Mouse (Mus musculus): ENCODE measurements around the gene Tmem232. TPM values are rescaled to one million over a fixed set of nuclear protein-coding genes. Genes with fewer than 3 reads are reported as not detected.

Tmem232 gene
- polyA plus RNA-seq, 2 experiments, result 0.14 to 0.19 TPM

DNA sequence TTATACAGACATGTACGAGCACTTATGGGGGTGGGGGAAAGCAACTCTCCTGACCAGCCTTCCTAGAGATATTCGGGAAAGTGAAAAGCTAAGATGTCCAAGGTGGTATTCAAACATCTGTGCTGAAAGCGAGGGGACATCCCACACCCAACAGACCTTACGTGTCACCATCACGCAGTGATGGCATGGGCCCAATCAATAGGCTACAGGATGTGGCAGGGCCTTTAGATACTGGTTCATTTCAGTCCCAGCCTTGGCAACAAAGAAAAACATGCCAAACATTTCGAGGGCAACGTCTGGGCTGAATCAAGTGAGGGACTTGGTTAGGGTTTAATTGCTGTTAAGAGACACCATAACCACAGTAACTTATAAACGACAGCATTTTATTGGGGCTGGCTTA, 34.3 kb upstream of the Tmem232 start:
- no peak for TF ChIP-seq POLR2A (IDR thresholded peaks at IDR 0.05; ENCODE audit: borderline replicate concordance, extremely low read depth, insufficient read depth, insufficient read length)
- 61% methylated on average over 8 of the region's 8 CpGs for WGBS
- H3K9me3 ChIP-seq (ENCODE audit: control insufficient read depth, low read length), result no peaks in the 10 kb centered on the region
- no peak overlapping the region for H3K4me3 ChIP-seq (replicated peaks; ENCODE audit: low read length)
- H3K9ac ChIP-seq (ENCODE audit: low read depth, low read length, severe bottlenecking), result no peak overlapping the region
- no peak overlapping the region for H3K4me2 ChIP-seq (replicated peaks; ENCODE audit: low read depth, low read length, severe bottlenecking)
- H3K36me3 ChIP-seq (ENCODE audit: control insufficient read depth, insufficient read depth, low read length), result peaks cover 16% of the 10 kb centered on the region
- H3K4me1 ChIP-seq (ENCODE audit: control insufficient read depth, insufficient read depth, low read length), result no peaks in the 10 kb centered on the region
- ATAC-seq (ENCODE audit: low FRiP score, low read depth), result peak; percentile 31
- H3K27me3 ChIP-seq (ENCODE audit: control insufficient read depth, insufficient read depth, low read length), result no peaks in the 10 kb centered on the region
- no peak overlapping the region for H3K27ac ChIP-seq (replicated peaks; ENCODE audit: low read depth, low read length)
- no peak for DNase-seq (ENCODE audit: low spot score)

- H3K4me1 ChIP-seq (ENCODE audit: control insufficient read depth, insufficient read depth, low read length), result no peaks in the 10 kb centered on the region
- H3K27me3 ChIP-seq (ENCODE audit: control insufficient read depth, insufficient read depth, low read length), result no peaks in the 10 kb centered on the region
- H3K9ac ChIP-seq (ENCODE audit: low read depth, low read length, severe bottlenecking), result no peak overlapping the region
- H3K36me3 ChIP-seq (ENCODE audit: control insufficient read depth, insufficient read depth, low read length), result peaks cover under 1% of the 10 kb centered on the region; the same call in 1 of the 2 replicates
- H3K4me2 ChIP-seq (replicated peaks; ENCODE audit: low read depth, low read length, severe bottlenecking), result no peak overlapping the region
- no peak for TF ChIP-seq POLR2A (IDR thresholded peaks at IDR 0.05; ENCODE audit: borderline replicate concordance, extremely low read depth, insufficient read depth, insufficient read length)
- ATAC-seq (ENCODE audit: low FRiP score, low read depth), result no peak
- no peak overlapping the region for H3K27ac ChIP-seq (replicated peaks; ENCODE audit: low read depth, low read length)
- 76% methylated on average over 9 of the region's 9 CpGs for WGBS
- H3K4me3 ChIP-seq (replicated peaks; ENCODE audit: low read length), result no peak overlapping the region
- no peak for DNase-seq (ENCODE audit: low spot score)
- no peaks in the 10 kb centered on the region for H3K9me3 ChIP-seq (ENCODE audit: control insufficient read depth, low read length)
Observed at GRCm38 (mm10) chr17:65571866-65572265, 31.3 kb upstream of the Tmem232 start.

- Histone ChIP-seq H3K9ac (ENCODE audit: low read depth, low read length, severe bottlenecking) (no peak overlapping the region), H3K4me3 (replicated peaks; ENCODE audit: low read length) (no peak overlapping the region), H3K4me2 (replicated peaks; ENCODE audit: low read depth, low read length, severe bottlenecking) (no peak overlapping the region), H3K9me3 (ENCODE audit: control insufficient read depth, low read length) (no peaks in the 10 kb centered on the region), H3K27me3 (ENCODE audit: control insufficient read depth, insufficient read depth, low read length) (no peaks in the 10 kb centered on the region), H3K36me3 (ENCODE audit: control insufficient read depth, insufficient read depth, low read length) (no peaks in the 10 kb centered on the region; the same call in 1 of the 2 replicates), H3K27ac (replicated peaks; ENCODE audit: low read depth, low read length) (no peak overlapping the region), H3K4me1 (ENCODE audit: control insufficient read depth, insufficient read depth, low read length) (no peaks in the 10 kb centered on the region)
- TF ChIP-seq POLR2A (IDR thresholded peaks at IDR 0.05; ENCODE audit: borderline replicate concordance, extremely low read depth, insufficient read depth, insufficient read length), result no peak
- ATAC-seq (ENCODE audit: low FRiP score, low read depth) (no peak), DNase-seq (ENCODE audit: low spot score) (no peak)
- 90% methylated on average over 8 of the region's 8 CpGs for WGBS
Observed at GRCm38 (mm10) chr17:65571466-65571865, 30.9 kb upstream of the Tmem232 start.

GRCm38 (mm10) chr17:65564189-65564588, 23.6 kb upstream of the Tmem232 start:
- Histone ChIP-seq H3K4me2 (replicated peaks; ENCODE audit: low read depth, low read length, severe bottlenecking) (no peak overlapping the region), H3K27ac (replicated peaks; ENCODE audit: low read depth, low read length) (no peak overlapping the region), H3K9ac (ENCODE audit: low read depth, low read length, severe bottlenecking) (no peak overlapping the region), H3K36me3 (ENCODE audit: control insufficient read depth, insufficient read depth, low read length) (no peaks in the 10 kb centered on the region), H3K4me3 (replicated peaks; ENCODE audit: low read length) (no peak overlapping the region), H3K4me1 (ENCODE audit: control insufficient read depth, insufficient read depth, low read length) (0 out of 2 replicates have a peak, but pooled peaks cover 3% of the 10 kb centered on the region), H3K27me3 (ENCODE audit: control insufficient read depth, insufficient read depth, low read length) (no peaks in the 10 kb centered on the region), H3K9me3 (ENCODE audit: control insufficient read depth, low read length) (no peaks in the 10 kb centered on the region)
- 73% methylated on average over 5 of the region's 5 CpGs for WGBS
- DNase-seq (ENCODE audit: low spot score) (no peak), ATAC-seq (ENCODE audit: low FRiP score, low read depth) (no peak)
- no peak for TF ChIP-seq POLR2A (IDR thresholded peaks at IDR 0.05; ENCODE audit: borderline replicate concordance, extremely low read depth, insufficient read depth, insufficient read length)

- Histone ChIP-seq H3K36me3 (ENCODE audit: control insufficient read depth, insufficient read depth, low read length) (no peaks in the 10 kb centered on the region), H3K9me3 (ENCODE audit: control insufficient read depth, low read length) (no peaks in the 10 kb centered on the region), H3K4me1 (ENCODE audit: control insufficient read depth, insufficient read depth, low read length) (0 out of 2 replicates have a peak, but pooled peaks cover 3% of the 10 kb centered on the region), H3K27me3 (ENCODE audit: control insufficient read depth, insufficient read depth, low read length) (no peaks in the 10 kb centered on the region), H3K27ac (replicated peaks; ENCODE audit: low read depth, low read length) (no peak overlapping the region), H3K4me3 (replicated peaks; ENCODE audit: low read length) (no peak overlapping the region), H3K4me2 (replicated peaks; ENCODE audit: low read depth, low read length, severe bottlenecking) (no peak overlapping the region), H3K9ac (ENCODE audit: low read depth, low read length, severe bottlenecking) (no peak overlapping the region)
- no peak for DNase-seq (ENCODE audit: low spot score)
- no peak for TF ChIP-seq POLR2A (IDR thresholded peaks at IDR 0.05; ENCODE audit: borderline replicate concordance, extremely low read depth, insufficient read depth, insufficient read length)
- WGBS, result 57% methylated on average over 6 of the region's 6 CpGs
- ATAC-seq (ENCODE audit: low FRiP score, low read depth), result no peak
Observed at GRCm38 (mm10) chr17:65563345-65563744, 22.8 kb upstream of the Tmem232 start.

DNA sequence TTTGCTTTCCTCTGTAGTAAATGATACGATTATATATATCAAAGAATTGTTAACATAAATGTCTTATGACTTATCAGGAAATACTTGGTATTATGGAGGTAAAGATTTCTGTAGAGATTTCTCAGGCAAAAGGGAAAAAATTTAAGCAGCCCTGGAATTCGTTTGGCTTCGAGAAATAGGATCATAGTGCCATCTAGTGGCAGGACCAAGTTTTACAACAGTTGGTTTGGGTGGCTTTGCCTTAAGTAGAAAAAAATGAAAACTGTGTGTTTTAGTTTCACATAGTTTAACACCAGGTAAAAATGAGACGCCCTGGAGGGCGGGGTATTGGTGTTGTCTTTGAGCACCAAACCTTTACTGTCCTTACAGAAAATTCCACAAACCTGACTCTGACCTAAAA, 22.2 kb upstream of the Tmem232 start:
- 3% methylated on average over 5 of the region's 5 CpGs for WGBS
- no peak overlapping the region for H3K9ac ChIP-seq (ENCODE audit: low read depth, low read length, severe bottlenecking)
- no peaks in the 10 kb centered on the region for H3K36me3 ChIP-seq (ENCODE audit: control insufficient read depth, insufficient read depth, low read length)
- no peaks in the 10 kb centered on the region for H3K27me3 ChIP-seq (ENCODE audit: control insufficient read depth, insufficient read depth, low read length)
- 0 out of 2 replicates have a peak, but pooled peaks cover 3% of the 10 kb centered on the region for H3K4me1 ChIP-seq (ENCODE audit: control insufficient read depth, insufficient read depth, low read length)
- no peak overlapping the region for H3K4me3 ChIP-seq (replicated peaks; ENCODE audit: low read length)
- ATAC-seq (ENCODE audit: low FRiP score, low read depth), result no peak
- H3K9me3 ChIP-seq (ENCODE audit: control insufficient read depth, low read length), result no peaks in the 10 kb centered on the region
- no peak for TF ChIP-seq POLR2A (IDR thresholded peaks at IDR 0.05; ENCODE audit: borderline replicate concordance, extremely low read depth, insufficient read depth, insufficient read length)
- no peak overlapping the region for H3K4me2 ChIP-seq (replicated peaks; ENCODE audit: low read depth, low read length, severe bottlenecking)
- DNase-seq (ENCODE audit: low spot score), result peak; percentile 88
- no peak overlapping the region for H3K27ac ChIP-seq (replicated peaks; ENCODE audit: low read depth, low read length)
